Mouse (Mus musculus) R1 (cell line): ENCODE measurements around the gene 1700022I11Rik.

Experiments
- DNase-seq: peaks from one replicate; pipeline ENCODE4 v3.0.0-alpha.2; 2018; ENCODE audit warnings: low read depth, low spot score

Gene 1700022I11Rik

DNA sequence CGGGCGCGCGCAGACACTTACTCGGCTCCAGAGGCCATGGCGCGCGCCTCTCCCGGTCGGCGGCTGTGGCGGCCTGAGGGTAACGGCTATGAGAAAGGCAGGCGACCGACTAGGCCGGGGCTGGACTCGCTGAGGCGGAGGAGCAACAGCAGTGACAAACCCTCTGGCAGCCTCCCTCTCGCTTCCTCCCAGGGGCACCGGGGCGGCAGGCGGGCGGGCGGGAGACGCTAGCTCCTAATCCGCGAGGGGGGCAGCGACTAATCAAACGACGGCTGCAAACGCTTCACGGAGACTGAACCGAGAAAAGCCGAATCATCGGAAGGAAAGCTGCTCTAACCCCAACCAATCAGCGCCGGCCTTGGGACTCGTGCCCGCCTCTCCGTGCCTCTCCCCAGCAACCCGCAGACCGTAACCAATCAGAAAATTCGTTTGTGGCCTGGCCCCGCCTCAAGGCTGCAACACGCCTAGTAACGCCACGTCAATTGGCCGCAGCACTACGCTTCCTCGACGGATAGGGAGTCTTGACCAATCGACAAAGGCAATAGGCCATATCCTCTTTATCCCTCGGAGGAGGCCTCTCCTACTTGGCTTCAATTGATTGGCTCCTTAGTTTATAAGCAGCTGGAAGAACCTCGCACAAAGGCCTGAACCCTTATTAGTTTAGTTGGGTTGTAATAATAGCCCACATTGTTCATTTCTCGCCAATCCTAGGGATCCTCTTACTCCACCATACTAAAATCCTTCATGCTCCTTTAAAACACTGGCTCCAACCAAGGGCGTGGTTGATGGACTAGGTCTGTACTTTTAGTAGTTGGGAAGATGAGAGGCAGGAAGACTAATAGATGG lies 31.0 kb downstream of the 1700022I11Rik start, which contains the start of gene Vcp:
Gene Vcp, minus strand, starts transcription at position 367 of the 846 bp plus-strand sequence.
- DNase-seq, result peak; percentile 100

DNA sequence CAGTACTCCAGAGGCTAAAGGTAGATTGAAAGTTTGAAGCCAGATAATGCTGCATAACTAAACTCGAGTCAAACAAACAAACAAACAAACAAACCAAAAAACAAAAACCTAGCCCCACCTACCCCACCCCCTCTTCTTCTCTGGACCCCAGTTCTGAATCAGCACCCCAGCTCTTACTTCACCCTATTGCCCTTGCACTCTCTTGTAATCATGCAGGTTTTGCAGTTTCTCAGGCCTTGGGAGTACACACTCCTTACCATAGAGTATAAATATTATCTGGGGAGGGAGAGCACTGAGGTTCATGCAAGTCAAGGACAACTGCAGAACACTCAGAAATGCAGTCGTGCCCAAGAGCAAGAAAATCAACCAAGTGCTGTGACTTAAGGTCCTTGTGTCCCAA lies 31.9 kb downstream of the 1700022I11Rik start:
- DNase-seq, result no peak

DNA sequence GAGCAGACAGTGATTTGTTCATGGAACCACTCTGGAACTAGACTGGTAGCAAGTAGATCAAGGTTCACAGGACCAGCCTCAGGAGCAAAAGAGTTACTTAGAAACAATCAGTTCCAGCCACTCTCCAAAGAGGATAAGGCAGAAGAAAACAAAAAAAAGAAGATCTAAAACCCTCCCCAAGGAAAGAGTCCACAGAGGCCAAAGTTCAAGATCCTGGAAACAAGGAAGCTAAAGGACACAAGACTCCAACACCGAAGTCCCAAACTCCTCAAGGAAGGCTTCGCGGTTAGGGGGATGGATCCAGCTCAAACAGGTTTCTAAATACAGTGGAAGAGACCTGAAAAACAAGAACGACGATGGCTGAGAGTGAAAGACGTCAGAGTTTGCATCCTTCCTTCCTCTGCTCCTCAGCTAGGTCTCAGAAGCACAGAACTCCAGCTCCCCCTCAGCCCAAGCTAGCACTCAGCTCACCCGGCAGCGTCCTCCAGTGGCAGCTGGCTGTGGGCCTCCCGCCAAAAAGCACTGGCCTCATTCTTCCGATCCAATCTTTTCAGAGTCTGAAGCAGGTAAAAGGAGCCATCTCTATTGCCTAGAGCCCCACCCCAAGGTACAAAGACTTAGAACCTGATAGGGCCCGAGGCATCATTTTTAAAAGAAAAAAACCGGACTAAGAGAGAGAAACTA lies 33.5 kb downstream of the 1700022I11Rik start:
- DNase-seq, result no peak

DNA sequence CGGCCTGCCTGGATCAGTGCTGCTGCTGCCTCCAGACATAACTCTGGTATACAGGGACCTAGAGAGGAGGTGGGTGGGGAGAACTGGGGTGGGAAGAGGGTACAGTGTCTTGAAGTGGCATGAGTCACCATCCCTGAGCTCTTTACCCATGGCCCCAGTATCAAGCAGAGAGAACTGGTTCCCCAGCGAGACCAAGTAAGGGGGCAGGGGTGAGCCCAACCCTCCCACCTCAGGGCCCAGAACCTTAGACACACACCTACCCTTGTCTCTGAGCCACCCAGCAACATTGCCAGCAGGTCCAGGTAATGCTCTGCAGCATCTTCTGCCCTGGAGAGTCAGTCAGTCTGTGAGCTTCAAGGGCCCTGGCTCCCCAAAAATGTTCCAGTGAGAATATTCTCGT lies 35.5 kb downstream of the 1700022I11Rik start:
- DNase-seq, result no peak

DNA sequence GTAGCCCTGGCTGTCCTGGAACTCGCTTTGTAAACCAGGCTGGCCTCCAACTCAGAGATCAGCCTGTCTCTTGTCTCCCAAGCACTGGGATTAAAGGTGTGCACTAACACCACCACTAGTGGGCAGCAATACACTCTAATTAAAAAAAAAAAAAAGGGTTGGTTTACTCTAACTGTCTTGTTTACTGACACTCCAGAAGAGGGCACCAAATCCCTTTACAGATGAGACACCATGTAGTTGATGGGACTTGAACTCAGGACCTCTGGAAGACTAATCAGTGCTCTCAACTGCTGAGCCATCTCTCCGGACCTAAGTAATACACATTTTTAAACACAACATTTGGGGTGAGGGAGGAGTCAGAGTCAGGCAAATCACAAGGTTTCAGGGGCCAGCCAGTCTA lies 36.4 kb downstream of the 1700022I11Rik start:
- peak; percentile 87 for DNase-seq

DNA sequence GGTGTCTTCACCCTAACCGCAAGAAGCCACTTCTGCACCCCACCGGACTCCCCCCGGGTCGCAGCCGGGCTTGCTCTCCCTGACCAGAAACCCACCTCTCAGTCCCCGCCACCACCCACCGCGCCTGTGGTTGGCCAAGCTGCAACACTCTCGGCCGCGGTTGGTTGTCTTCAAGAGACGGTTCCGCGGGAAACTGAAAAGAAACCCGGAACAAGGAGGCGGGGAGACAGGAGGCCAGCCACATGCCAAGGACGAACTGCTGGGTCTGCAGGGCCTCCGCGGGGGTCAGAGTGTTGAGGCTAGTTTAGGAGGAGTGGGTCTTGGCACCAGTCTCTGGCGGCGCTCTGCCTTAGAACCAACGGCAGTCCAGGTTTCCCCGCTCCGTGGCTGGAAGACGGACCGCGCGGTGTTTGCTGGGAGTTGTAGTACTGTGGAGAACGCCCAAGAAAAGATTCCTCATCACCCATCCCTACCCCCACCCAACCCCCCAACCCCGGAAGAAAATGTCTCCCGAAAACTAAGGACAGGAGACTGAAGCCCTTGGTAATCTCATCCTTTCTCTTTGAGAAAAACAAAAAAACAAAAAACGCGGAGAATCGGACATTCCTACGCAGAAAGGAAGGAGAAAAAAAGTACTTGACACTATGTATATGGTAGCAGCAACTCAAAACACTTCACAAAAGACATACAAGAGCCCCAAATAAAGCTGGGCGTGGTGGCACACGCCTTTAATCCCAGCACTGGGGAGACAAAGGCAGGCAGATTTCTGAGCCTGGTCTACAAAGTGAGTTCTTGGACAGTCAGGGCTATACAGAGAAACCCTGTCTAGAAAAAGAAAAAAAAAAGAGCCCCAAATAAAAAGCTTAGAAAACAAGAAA lies 41.0 kb downstream of the 1700022I11Rik start, which contains the start of gene Fancg:
Gene Fancg, minus strand, starts transcription at position 346 of the 878 bp plus-strand sequence.
- peak; percentile 93 for DNase-seq

DNA sequence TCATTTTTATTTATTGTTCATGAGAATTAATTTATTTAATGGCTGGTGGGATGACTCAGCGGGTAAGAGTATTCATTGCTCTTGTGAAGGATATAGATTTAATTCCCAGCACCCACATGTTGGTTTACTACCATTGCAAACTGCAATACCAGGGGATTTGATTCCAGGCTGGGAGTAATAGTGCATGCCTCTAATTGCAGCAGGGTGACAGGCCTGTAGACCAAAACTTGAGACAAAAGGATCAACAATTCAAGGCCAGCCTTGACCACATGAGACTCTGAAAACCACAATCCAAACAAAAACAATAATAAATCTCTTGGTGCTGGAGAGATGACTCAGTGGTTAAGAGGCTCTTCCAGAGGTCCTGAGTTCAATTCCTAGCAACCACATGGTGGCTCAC lies 42.7 kb downstream of the 1700022I11Rik start:
- DNase-seq, result no peak

DNA sequence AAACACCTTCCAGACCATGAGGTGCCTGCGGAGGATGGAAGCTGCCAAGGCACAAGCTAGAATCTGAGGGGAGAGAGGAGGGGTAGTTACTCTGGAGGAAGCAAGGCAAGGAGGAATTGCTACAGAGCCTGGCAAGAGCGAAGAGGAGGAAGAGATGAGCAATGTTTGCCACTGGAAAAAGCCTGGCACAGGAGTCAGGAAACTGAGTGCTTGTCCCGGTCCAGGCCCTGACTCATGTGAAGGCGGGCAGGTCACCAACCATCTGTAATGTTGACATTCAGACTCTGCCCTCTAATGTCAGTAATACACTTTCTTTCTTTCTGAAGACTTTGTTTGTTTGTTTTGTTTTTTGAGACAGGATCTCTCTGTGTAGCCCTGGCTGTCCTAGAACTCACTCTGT lies 48.8 kb downstream of the 1700022I11Rik start:
- no peak for DNase-seq

DNA sequence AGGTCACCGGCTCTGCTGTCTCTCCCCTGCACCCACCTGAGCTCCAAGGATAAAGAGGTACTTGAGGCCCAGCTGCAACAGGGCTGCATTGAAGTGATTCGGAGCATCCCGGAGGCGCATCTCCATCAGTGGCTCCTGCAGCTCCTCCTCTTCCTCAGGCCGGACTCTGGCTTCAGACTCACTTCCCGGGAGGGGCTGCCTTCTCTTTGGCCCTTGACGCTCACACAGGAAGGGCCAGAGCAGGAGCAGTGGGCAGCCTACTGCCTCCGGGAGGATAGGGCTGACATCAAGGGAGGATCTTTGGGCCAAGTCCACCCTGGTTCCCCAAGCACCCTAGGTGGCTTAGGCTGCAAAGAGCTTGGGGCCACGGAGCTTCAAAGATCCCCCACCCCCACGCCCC lies 49.8 kb downstream of the 1700022I11Rik start:
- DNase-seq, result no peak

DNA sequence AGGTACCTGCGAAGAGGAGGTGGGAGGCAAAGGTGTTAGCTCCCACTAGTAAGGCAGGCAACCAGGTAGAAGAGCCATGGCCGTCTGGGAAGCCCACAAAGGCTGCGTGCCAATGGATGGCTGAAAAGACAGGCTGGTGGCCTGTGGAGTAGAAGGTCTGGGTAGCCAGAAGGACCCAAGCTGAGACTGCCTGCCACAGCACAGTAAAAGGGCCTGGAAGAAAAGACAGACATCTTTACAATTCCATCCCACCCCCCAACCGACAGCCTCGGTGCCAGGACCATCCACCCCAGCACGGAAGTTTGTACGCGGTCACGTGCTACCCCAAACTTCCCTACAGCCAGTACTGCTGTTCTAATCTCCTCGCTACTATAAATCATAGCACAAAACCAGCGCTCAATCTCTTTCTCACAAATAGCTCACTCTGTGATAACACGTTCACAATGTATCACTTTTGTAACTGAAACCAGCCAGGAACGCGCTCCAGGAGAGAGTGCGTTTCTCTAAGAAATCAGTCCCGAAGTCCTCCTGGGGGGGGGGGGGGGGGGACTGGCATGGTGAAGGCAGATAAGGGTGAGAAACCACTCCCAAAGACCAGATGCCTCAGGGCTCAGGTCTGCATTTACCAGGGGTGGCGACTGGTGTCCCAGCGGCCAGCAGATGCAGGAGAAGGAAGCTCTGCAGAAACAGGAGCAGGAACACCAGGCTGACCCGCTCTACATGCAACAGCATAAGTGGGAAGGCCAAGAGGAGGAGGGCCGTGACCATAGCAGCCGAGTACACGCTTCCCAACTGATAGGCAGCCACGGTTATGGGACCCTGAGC lies 50.4 kb downstream of the 1700022I11Rik start:
- no peak for DNase-seq

DNA sequence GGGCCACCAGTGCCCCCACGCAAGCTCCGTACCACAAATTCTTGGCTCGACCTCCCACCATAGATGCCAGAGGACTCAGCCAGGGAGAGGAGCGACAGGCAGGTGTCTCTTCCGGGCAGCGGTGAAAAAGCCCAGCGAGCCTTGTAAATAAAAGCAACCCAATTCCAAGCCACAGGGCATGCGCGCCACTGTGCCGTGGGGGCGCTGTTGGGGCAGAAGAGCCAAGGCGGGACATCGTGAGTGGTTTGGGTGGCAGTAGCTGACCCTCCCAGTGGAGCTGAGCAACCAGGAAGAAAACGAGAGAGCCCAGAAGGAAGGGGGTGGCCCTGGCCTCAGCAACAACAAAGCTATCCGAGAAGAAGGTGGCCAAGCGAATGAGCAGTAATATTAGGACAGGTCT lies 51.5 kb downstream of the 1700022I11Rik start:
- DNase-seq, result peak; percentile 59

DNA sequence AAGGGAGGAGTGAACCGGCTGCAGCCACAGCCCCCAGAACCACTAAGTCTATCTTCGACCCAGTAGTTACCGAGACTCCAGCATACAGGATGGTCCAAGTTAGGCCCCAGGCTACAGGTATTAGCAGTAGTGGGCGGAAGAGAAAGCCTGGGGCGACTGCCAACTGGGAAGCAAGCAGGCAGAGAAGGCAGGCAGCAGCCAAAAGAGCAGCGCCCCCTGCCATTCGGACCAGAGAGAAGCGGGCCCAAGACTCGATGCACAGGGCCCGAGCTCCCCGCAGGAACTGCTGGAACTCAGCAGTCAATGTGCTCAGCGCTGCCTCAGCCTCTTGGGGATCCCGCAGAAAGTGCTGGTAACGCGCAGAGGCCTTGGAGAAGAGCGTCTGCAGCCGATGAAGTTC lies 51.9 kb downstream of the 1700022I11Rik start:
- DNase-seq, result peak; percentile 75

DNA sequence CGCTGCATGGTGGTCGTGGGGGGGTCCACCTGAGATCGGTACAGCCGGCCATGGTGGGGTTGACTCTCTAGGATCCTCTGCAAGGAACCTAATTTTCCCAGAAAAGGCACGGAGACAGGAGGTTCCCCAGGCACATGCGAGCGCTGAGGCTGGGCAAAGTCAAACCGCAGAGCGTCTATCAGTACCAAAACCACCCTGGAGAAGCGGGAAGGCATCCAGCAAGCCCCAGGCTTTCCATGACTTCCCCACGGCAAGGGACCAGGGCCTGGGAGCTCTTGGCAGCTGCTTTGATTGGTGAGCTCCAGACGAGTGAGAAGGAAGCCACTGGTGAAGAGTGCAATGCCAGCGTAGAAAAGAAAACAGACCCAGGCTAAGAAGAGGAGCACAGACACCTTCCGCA lies 55.3 kb downstream of the 1700022I11Rik start:
- DNase-seq, result no peak

DNA sequence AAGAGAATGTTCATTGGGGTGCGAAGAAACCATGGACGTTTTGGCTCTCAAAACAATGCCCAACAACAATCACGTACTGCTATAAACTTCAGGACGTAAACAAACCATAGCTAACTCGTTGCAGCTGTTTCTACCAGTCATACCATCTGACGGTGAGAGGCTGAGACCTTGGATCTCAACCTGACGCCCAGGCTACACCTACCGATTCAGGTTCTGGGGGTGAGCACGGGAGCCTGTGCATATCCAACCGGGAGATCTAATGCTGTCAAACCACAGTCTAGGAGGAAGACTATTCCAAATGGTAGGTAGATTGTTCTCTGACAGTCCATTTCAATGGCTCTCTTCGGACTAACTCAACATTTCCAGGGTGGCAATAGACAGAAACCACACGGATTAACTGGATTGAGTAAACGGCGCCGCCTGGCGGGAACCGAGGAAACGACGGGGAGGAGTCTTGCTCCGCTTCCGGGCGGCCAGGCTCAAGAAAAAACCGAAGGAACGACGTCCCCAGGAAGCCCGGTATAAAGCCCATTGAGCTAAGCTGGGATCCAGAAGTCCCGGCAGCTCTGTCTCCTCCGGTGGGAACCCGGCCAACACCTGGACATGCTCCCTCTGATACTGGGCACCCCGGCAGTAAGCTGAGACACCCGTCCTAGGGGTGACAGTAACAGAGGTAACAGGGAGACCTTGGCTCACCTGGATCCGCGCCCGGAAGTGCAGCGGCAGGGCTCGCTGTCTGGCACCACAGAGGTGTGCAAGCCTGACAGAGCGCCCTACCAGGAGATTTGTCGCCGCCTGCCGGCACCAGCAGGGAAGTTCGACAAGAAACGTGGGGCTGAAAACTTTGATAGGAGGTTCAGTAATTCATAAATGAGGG lies 55.9 kb downstream of the 1700022I11Rik start, which contains the start of gene Pigo:
Gene Pigo, minus strand, starts transcription at position 736 of the 877 bp plus-strand sequence.
- peak; percentile 96 for DNase-seq

DNA sequence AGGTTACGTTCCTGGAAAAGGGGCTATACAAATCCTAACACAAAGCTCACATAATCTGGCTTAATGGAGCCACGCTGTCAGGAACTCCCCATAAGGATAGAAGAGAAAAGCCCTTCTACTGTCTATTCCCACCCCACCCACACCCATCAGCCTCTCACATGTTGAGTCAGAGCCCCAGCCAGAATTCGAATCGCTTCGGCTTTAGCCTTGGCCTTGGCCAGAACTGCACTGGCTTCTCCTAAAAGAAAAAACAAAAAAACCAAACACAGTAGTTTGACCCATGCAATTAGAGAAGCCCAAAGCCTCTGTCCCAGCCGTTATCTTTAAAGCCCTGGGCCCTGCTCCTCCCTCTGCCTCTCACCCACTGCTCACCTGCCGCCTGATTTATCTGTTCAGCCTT lies 59.7 kb downstream of the 1700022I11Rik start:
- DNase-seq, result no peak

DNA sequence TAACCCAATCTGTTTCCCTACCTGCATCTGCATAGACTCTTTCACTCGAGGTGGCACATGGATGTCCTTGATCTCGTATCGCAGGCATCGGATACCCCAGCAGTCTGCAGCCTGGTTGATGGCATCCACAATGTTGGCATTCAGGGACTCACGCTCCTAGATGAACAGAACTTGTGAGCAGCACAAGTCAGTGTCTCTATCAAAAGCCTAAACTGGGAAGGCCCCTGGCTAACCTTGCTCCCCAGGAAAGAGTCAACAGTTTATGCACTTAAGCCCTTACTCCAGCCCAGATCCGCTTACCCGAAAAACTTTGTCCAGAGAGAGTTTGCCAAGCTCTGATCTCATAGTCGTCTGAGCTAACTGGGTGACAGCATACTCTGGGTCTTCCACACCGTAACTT lies 60.3 kb downstream of the 1700022I11Rik start:
- no peak for DNase-seq

DNA sequence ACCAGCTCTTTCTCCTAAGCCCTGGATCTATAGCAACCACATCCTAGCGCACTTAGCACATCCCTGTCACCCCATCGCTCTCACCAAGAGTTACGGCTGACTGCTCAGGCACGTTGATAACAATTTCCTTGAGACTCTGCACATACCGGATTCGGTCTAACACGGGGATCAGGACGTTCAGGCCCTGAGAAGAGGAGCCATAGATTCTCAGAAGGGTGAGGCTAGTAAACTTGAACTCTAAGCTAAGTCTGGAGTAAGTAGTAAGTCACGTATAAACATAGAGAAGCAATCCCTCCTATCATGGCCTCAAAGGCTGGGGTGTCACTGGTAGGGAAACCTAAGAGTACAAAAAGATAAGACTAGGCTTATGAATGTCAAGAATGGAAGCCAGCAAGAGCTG lies 60.9 kb downstream of the 1700022I11Rik start:
- DNase-seq, result no peak

DNA sequence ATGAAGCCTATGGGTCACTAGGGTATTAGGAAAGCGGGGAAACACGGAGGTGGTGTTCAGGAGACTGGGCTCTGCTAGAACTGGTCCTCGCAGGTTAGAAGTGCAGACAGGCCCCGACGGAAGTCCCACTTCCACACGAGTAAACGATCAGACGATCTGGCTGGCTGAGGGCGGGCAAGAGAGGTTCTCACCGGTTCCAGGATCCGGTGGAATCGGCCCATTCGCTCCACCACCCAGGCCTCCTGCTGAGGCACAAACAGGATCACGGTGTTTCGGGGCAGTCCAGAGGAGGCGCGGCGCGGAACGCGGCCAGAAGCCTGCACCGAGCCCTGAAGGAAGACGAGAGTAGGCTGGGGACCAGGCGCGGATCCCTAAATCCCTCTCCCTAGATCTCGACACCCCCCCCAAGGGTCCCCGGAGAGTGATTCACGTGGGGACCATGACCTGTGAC lies 61.4 kb downstream of the 1700022I11Rik start:
- DNase-seq, result peak; percentile 67

DNA sequence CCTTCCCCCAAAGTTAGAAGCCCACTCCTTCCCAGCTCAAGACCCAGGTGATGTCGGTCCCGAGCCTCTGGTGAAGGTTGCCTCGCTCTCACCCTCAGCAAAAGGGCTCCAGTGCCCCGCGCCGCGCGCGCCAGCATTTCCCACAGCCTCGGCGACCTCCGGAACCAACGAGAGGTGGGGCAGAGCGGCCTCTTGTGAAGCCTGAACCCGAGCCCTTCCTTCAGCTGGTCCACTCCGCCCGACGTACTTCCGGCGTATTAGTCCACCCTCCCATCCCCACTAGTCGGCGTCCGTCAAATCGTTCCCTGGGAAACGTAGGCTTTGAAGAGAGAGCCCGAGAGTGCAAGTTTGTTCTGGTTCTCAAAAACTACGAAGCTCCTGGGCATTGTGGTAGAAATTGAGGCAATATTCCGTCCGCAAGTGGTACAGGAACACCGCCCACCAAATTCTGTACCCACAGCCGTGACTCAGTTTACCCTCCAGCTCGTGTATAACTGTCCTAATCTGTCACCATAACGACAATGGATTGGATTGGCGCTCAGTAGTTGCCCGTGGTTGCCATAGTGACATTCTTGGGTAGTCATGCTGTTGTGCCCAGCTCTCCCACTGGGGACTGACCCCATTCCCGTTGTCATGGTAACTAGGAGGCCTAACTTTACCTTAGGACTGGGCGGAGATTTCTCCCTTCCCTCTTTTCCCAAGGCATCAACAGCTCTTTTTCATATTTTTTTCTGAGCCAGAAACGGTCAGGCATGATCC lies 62.0 kb downstream of the 1700022I11Rik start, which contains the start of gene Stoml2:
Gene Stoml2, minus strand, starts transcription at position 474 of the 759 bp plus-strand sequence.
- peak; percentile 98 for DNase-seq
